Mouse (Mus musculus) hindbrain, embryonic 14.5 days (tissue): ENCODE data around the gene Trpm5. TPM values are rescaled to one million over a fixed set of nuclear protein-coding genes. Genes with fewer than 3 reads are reported as not detected.

Experiments
- ATAC-seq: fragments of 200-750 bp; cut with Nextera tagmentation; 2 replicates; pipeline ENCODE4 v1.8.0; 2017; ENCODE audit warnings: moderate number of reproducible peaks, mild to moderate bottlenecking, moderate TSS enrichment, moderate library complexity; ENCODE audit not compliant: low FRiP score
- DNase-seq: peaks from one replicate; pipeline ENCODE4 v3.0.0-alpha.2; 2015; ENCODE audit warnings: low spot score
- H3K27ac ChIP-seq: fragments of 300-500 bp; sonication (generic); 2 replicates; pipeline ENCODE4 v1.5.1; 2014; ENCODE audit warnings: mild to moderate bottlenecking, moderate library complexity
- H3K27me3 ChIP-seq: fragments of 300-500 bp; sonication (generic); 2 replicates; pipeline ENCODE4 v1.6.1; 2014; ENCODE audit warnings: mild to moderate bottlenecking, low read length, mixed read lengths; ENCODE audit not compliant: control insufficient read depth, insufficient read depth
- H3K36me3 ChIP-seq: fragments of 300-500 bp; sonication (generic); replicated peaks from 2 replicates; pipeline ENCODE4 v1.6.1; 2014; ENCODE audit not compliant: control insufficient read depth, insufficient read depth
- H3K4me1 ChIP-seq: fragments of 300-500 bp; sonication (generic); replicated peaks from 2 replicates; pipeline ENCODE4 v1.6.1; 2014; ENCODE audit warnings: antibody characterized with exemption, low read length, mixed read lengths; ENCODE audit not compliant: control insufficient read depth, insufficient read depth
- H3K4me2 ChIP-seq: fragments of 300-500 bp; sonication (generic); replicated peaks from 2 replicates; pipeline ENCODE4 v1.6.1; 2014; ENCODE audit warnings: mild to moderate bottlenecking, moderate library complexity
- H3K4me3 ChIP-seq: fragments of 300-500 bp; sonication (generic); replicated peaks from 2 replicates; pipeline ENCODE4 v1.5.1; 2014; ENCODE audit warnings: mild to moderate bottlenecking, low read length
- H3K9ac ChIP-seq: fragments of 300-500 bp; sonication (generic); 2 replicates; pipeline ENCODE4 v1.6.1; 2014
- H3K9me3 ChIP-seq: fragments of 300-500 bp; sonication (generic); 2 replicates; pipeline ENCODE4 v1.6.1; 2016; ENCODE audit warnings: low read length; ENCODE audit not compliant: control insufficient read depth
- WGBS: fragments of 180-500 bp; shearing (Covaris S2); extraction: QIAGEN DNeasy Blood & Tissue Kit; methylation state at CpG from one replicate; pipeline ENCODE4 v1.1.7; 2014; 5-methylcytosine and 5-hydroxymethylcytosine counted together
- polyA plus RNA-seq: library from polyadenylated mRNA; unstranded; fragments of >200 nt; fragmentation: Nextera tagmentation; extraction: Ambion mirVana; gene quantifications from 2 replicates; pipeline ENCODE4 v1.2.1, GENCODE M21; 2014

Trpm5 gene
- polyA plus RNA-seq, 1 experiment from 2014 or later, result 2.3 TPM

DNA sequence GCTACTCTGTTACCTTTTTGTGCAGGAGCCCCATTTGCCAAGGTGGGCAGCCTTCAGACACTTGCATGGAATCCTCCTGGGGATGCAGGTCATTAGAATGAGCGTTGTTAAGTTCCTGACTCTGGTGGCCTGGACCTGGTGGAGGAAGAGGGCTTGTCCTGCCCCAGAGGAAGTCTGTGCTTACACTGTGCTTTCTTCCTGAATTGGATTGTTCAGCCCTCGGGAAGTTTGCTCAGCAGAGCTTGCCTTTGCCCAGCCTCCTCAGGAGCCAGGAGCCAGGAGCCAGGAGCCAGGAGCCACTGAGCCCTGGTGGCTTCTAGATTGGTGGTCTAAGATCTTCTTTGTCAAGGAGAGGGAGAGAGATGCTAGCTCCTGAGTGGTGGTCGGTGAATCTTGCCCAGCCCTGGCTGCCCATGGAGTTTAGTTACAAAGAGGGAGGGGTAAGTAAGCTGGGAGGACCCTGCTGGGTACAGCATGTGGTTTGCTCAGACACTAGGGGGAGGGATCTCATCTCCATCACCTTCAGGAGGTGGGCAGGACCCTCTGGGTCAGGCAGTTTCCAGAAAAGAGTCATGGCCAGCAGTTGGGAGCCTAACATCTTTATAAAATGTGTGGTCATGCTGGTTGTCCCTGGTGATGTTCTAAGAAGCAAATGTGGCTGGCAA, 14.7 kb upstream of the Trpm5 start:
- 34% methylated on average over 3 of the region's 3 CpGs for WGBS
- H3K27ac ChIP-seq, result no peak overlapping the region
- no peak overlapping the region for H3K9ac ChIP-seq
- H3K27me3 ChIP-seq, result peaks cover 45% of the 10 kb centered on the region
- no peaks in the 10 kb centered on the region for H3K36me3 ChIP-seq
- 0 out of 2 replicates have a peak, but pooled peaks cover under 1% of the 10 kb centered on the region for H3K9me3 ChIP-seq
- DNase-seq, result no peak
- H3K4me3 ChIP-seq, result no peak overlapping the region
- ATAC-seq, result no peak
- H3K4me1 ChIP-seq, result no peaks in the 10 kb centered on the region; the same call in 1 of the 2 replicates
- no peak overlapping the region for H3K4me2 ChIP-seq

DNA sequence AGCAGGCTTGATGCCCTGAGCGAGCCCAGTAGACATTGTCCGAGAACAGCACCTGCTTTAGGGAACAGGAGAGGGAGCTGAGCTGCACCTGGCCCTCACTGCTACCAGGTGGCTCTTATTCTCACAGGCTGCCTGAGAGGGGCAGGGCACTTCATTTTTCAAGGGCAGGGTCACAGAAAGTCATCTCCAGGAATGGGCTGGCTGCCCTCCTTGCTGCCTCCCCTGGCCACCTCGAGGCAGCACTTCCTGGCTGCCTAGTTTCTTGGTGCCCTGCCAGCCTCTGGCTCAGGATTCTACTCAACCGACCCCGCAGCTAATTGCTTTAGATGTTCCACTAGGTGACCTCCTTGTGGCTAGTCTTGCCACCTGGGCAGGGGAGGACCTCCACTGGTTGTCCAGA, 13.8 kb upstream of the Trpm5 start:
- no peak overlapping the region for H3K9ac ChIP-seq
- H3K4me3 ChIP-seq, result no peak overlapping the region
- no peaks in the 10 kb centered on the region for H3K9me3 ChIP-seq
- H3K27me3 ChIP-seq, result peaks cover 45% of the 10 kb centered on the region
- 44% methylated on average over 5 of the region's 5 CpGs for WGBS
- DNase-seq (no peak), ATAC-seq (no peak)
- H3K4me1 ChIP-seq, result no peaks in the 10 kb centered on the region; the same call in 1 of the 2 replicates
- H3K27ac ChIP-seq, result no peak overlapping the region
- H3K36me3 ChIP-seq, result no peaks in the 10 kb centered on the region
- H3K4me2 ChIP-seq, result no peak overlapping the region

DNA sequence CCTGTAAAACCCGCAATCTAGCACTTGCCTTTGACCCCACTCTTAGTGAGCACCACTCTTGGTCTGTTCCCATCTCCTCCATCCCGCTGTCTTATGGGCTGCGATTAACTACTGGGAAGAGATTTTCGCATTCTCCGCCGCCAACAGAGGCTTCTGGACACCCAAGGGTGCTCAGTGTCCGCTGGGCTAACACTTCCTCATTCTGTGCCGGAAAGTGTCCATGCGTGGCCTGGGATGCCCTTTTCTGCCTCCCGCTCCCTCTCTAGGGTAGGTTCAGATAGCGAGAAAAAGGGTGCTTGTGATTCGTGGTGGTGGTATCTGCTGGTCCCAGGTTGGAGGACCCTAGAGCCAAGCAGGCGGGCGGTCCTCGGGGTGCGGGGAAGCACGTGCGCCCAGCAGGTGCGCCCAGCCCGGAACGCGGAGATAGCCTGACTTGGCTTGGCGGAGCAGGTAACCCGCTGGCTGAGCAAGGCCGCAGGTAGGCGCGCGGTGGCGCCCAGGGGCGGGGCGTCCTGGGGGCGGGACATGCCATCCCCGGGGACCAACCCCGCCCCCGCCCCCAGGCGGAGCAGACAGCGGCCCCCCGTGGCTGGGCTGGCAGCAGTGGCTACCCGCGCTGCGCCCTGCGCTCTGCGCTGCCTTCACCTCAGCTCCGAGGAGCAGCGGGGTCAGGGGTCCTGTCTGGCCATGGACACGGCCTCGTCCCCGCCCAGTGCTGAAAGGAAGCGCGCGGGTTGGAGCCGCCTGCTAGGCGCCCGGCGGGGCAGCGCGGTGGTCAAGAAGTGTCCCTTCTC, 12.4 kb upstream of the Trpm5 start:
- H3K36me3 ChIP-seq, result no peaks in the 10 kb centered on the region
- no peaks in the 10 kb centered on the region; the same call in 1 of the 2 replicates for H3K4me1 ChIP-seq
- peaks cover 45% of the 10 kb centered on the region for H3K27me3 ChIP-seq
- H3K4me3 ChIP-seq, result peak overlapping the region; percentile 30
- no peak overlapping the region; the same call in 1 of the 2 replicates for H3K9ac ChIP-seq
- ATAC-seq (no peak), DNase-seq (no peak)
- H3K27ac ChIP-seq, result no peak overlapping the region
- peak overlapping the region; percentile 50 for H3K4me2 ChIP-seq
- H3K9me3 ChIP-seq, result no peaks in the 10 kb centered on the region
- WGBS, result 8% methylated on average over 49 of the region's 57 CpGs

DNA sequence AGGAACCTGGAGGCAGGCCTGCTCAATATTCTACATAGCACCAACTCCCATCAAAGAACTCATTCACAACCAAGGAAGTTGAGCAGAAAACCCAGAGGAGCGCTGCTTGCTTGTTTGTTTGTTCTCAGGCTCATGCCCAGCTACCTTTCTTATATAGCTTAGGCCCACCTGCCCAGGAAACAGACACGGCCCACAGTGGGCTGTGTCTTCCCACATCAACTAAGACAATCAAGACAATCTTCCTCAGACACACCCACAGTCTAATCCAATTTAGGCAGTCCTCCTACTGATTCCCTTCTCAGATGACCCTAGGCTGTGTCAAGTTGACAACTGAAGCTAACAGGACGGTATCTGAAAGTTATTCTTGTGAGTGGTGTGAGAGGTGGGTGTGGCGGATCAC, 11.6 kb upstream of the Trpm5 start, which contains the start of gene Kcnq1:
Kcnq1 (plus strand) TSS at position 301 of the 400 bp plus-strand sequence.
- H3K9me3 ChIP-seq, result no peaks in the 10 kb centered on the region
- peak within 1 kb of the TSS; percentile 50 for H3K4me2 ChIP-seq
- no peak for ATAC-seq
- no peaks in the 10 kb centered on the region; the same call in 1 of the 2 replicates for H3K4me1 ChIP-seq
- H3K4me3 ChIP-seq, result peak within 1 kb of the TSS; percentile 30
- DNase-seq, result no peak
- no peak within 1 kb of the TSS for H3K27ac ChIP-seq
- H3K27me3 ChIP-seq, result peaks cover 45% of the 10 kb centered on the region
- H3K9ac ChIP-seq, result no peak within 1 kb of the TSS
- WGBS, result 81% methylated on average over 4 of the region's 4 CpGs
- H3K36me3 ChIP-seq, result no peaks in the 10 kb centered on the region

DNA sequence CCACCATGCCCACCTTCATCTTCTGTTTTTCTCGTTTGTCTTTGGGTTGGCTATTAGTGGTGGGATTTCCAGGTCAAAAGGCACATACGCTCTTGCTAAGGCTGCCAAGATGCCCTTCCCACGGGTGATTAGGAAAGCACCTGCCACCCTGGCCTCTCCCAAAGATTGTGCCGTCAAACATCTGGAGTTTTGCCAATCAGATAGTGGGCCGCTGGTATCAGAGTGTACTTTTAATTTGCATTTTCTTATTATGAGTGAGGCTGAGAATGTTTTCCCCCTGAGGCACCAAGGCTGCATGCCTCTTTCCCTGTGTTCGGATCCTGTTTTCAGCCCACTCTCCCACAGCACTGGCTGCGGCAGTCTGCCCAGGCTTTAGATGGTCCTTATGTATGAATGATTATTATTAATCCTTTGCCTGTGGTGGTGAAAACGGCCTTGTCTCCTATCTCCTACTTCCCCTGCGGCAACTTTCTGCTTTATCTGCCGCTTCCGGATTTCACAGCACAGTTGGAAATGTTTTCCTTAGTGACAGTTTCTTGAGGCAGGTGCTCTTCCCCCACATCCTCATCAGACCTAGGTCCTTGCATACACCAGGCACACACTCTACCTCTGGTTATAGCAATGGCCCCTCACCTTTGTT, 10.9 kb upstream of the Trpm5 start:
- ATAC-seq (no peak), DNase-seq (no peak)
- Histone ChIP-seq H3K27me3 (peaks cover 45% of the 10 kb centered on the region), H3K27ac (no peak overlapping the region), H3K4me3 (no peak overlapping the region), H3K9me3 (no peaks in the 10 kb centered on the region), H3K9ac (no peak overlapping the region), H3K4me1 (no peaks in the 10 kb centered on the region; the same call in 1 of the 2 replicates), H3K4me2 (no peak overlapping the region), H3K36me3 (no peaks in the 10 kb centered on the region)
- 71% methylated on average over 11 of the region's 11 CpGs for WGBS

DNA sequence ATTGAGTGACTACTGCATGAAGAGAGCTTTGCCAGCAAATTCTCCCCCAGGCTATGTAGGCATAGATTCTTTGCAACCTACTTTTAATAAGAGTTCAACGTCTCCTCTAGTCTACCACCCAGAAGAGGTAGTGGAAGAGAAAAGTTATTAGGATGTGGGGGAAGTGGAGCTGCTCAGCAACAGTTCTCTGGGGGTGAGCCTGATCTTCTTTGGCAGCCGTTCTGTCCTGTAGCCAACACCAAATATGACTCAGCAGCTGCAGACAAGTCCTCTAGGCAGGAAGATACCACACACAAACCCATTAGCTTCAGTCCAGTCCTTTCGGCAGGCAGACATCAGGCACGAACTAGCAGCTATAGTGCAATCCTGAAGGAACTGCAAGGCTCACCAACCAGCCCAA, 6.3 kb upstream of the Trpm5 start:
- ATAC-seq (no peak), DNase-seq (no peak)
- Histone ChIP-seq H3K4me3 (no peak overlapping the region), H3K9ac (no peak overlapping the region), H3K4me1 (no peaks in the 10 kb centered on the region), H3K36me3 (no peaks in the 10 kb centered on the region), H3K9me3 (no peaks in the 10 kb centered on the region), H3K27ac (no peak overlapping the region), H3K27me3 (peaks cover 12% of the 10 kb centered on the region), H3K4me2 (no peak overlapping the region)
- WGBS, result 75% methylated on average over 4 of the region's 4 CpGs

DNA sequence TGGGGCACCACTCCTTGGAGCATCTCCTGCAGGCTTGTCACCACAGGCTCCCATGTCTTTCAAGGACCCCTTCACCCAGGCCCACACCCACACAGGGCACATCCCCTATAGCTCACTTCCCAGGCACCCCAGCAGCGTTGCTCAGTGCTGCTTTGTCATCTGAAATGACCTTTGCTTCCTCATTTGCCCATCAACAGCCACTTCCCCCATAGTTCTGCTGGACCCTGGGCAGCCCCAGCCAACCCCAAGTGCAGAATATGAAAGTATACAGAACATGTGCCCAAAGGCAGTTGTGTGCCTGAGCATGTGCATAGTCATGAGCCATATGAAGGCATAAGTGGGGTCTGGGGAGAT, 1.1 kb upstream of the Trpm5 start:
- WGBS, result 45% methylated on average over 1 of the region's 1 CpGs
- Histone ChIP-seq H3K27ac (no peak overlapping the region), H3K4me2 (no peak overlapping the region), H3K4me1 (no peaks in the 10 kb centered on the region), H3K9me3 (no peaks in the 10 kb centered on the region), H3K4me3 (no peak overlapping the region), H3K36me3 (no peaks in the 10 kb centered on the region), H3K27me3 (no peaks in the 10 kb centered on the region), H3K9ac (no peak overlapping the region)
- DNase-seq (no peak), ATAC-seq (no peak)

DNA sequence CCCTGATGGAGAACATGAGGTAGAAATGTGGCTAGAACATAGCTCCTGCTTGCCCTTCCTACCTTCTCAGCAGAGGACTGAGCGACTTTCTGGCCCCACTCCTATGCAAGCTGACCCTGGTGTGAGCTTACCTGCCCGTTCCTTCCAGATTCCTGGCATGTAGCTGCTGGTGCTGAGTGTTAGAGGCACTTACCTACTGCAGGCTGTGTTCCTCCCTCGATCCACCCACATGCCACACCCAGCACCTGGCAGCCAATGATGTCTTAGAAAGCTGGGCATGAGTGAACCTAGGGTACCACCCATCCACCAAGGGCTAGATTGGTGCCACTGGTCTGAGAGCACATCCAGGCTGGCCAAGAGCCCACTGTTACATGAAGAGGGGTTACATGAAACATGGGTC, 595 bp downstream of the Trpm5 start:
- 73% methylated on average over 3 of the region's 3 CpGs for WGBS
- no peak overlapping the region for H3K9ac ChIP-seq
- H3K27ac ChIP-seq, result no peak overlapping the region
- H3K9me3 ChIP-seq, result no peaks in the 10 kb centered on the region
- no peak for DNase-seq
- H3K4me3 ChIP-seq, result no peak overlapping the region
- H3K36me3 ChIP-seq, result no peaks in the 10 kb centered on the region
- H3K4me2 ChIP-seq, result no peak overlapping the region
- ATAC-seq, result no peak
- no peaks in the 10 kb centered on the region for H3K4me1 ChIP-seq
- H3K27me3 ChIP-seq, result no peaks in the 10 kb centered on the region

DNA sequence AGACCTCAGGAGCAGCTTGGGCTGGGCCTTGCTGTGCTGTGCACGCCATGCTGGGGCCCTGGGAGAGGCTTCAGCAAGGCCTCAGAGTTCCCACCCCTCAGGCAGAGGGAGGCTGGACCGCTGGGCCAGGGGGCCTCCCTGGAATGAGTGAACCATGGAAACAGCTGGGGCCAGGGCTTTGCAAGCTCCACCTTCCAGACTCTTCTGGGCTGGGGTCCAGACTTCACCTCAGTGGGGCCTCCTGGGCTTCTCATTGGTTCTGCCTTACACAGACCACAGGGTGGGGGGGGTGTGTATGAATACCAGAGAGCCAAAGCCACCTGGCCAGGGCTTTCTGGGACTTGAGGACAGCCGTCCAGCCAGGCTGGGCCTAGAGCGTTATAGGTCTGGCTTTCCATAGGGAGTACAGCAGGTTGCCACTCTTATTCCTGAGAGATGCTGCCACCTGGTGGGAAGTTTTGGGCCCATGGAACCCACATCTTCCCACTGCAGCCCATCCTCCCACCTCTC, 7.3 kb downstream of the Trpm5 start:
- Histone ChIP-seq H3K9ac (no peak overlapping the region), H3K4me2 (peak overlapping the region; percentile 12; the same call in 1 of the 2 replicates), H3K9me3 (no peaks in the 10 kb centered on the region), H3K27me3 (no peaks in the 10 kb centered on the region; the same call in 1 of the 2 replicates), H3K4me3 (no peak overlapping the region), H3K4me1 (no peaks in the 10 kb centered on the region), H3K27ac (no peak overlapping the region), H3K36me3 (no peaks in the 10 kb centered on the region)
- peak; percentile 68 for ATAC-seq
- 34% methylated on average over 4 of the region's 4 CpGs for WGBS
- DNase-seq, result peak; percentile 39
